Mouse (Mus musculus) gastrocnemius, postnatal 14 days (tissue): ENCODE data around the gene Pdcd10. TPM values are rescaled to one million over a fixed set of nuclear protein-coding genes. Genes with fewer than 3 reads are reported as not detected.

ENCODE experiments used
- DNase-seq: peaks from one replicate; pipeline ENCODE4 v3.0.0; 2021; ENCODE audit warnings: mixed read lengths
- intact Hi-C: fragments of 180-260 bp; cut with DNase I; formaldehyde crosslinking; loops from one replicate; pipeline ENCODE4 v1.15.1; 2025; ENCODE audit warnings: low total_unique reads
- total RNA-seq, 2 experiments: library from RNA; stranded (reverse); gene quantifications; 2 replicates each; pipeline ENCODE4 v1.2.3; 2021

Gene Pdcd10
- total RNA-seq, 2 experiments from 2014 or later, result 17.5 to 21.9 TPM

- DNase-seq, result no peak
Measured at GRCm38 (mm10) chr3:75492913-75493312, 63.7 kb downstream of the Pdcd10 start.

GRCm38 (mm10) chr3:75482056-75482455 is 74.6 kb downstream of the Pdcd10 start, which contains the start of gene Wdr49:
Gene Wdr49, minus strand, starts transcription at chr3:75482156.
- intact Hi-C loops, result no loop called here
- no peak for DNase-seq

More at GRCm38 (mm10) chr3:75492913-75493312, 63.7 kb downstream of the Pdcd10 start:
- intact Hi-C loops, result no loop called here

DNA sequence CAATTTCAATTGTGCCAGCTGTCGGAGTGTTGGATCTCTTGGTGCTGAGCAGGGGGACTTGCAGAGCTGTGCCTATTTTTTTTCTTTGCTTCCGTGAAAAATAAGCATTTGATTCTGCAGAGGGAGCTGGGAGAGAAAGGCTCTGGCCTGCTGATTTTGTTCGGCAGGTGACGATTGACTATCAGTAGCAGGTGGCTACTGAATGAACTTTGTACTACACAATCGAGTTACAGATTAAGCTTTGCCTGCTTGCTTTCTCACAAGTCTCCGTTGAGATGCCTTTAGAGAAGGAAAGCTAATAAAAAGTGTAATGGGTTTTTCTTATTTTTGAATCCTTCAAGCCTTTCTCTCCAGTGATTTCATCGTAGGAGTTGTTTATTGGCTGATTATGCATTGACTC is 81.5 kb downstream of the Pdcd10 start:
- DNase-seq, result no peak
- intact Hi-C loops, result no loop called here

DNA sequence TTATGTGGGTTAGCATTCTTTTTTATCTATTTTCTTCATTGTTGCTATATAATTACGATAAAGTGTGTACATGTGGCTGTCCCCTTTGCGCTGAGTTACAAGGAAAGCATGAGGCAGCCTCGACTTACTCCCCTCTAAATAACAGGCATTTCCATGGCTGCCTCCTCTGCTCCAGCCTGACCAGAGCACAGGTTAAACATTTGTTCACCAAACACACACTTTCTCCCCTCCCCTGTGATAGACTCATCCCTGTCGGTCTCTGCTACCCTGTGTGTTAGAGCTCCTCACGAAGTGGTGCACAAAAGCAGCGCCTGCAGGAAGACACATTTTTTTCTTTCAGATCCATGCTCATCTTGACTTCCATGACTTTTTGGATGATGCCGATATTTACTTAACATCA is 82.0 kb downstream of the Pdcd10 start:
- intact Hi-C loops, result no loop called here
- DNase-seq, result no peak

- intact Hi-C loops, result no loop called here
Measured at GRCm38 (mm10) chr3:75468154-75468553, 88.5 kb downstream of the Pdcd10 start.

More at GRCm38 (mm10) chr3:75468154-75468553, 88.5 kb downstream of the Pdcd10 start:
- no peak for DNase-seq

Other genes with a start within 250 kb of the Pdcd10 start
- gene Wdr49, start 74.7 kb downstream of the Pdcd10 start, total RNA-seq, result not detected
- gene Serpini1, start 691 bp upstream of the Pdcd10 start, total RNA-seq, result under 1 TPM; 0.42 to 0.53 TPM
- gene Gm29133, start 191.3 kb upstream of the Pdcd10 start, total RNA-seq, result not detected